Mouse (Mus musculus) WW6 (cell line): ENCODE results near the gene Mmp25.
A peak's percentile ranks its signal among the peaks of the same experiment; 100 is the strongest.

Source experiments
- DNase-seq: peaks from one replicate; pipeline ENCODE4 v3.0.0-alpha.2; 2013; ENCODE audit warnings: low read depth, low spot score

Mmp25 gene

DNA sequence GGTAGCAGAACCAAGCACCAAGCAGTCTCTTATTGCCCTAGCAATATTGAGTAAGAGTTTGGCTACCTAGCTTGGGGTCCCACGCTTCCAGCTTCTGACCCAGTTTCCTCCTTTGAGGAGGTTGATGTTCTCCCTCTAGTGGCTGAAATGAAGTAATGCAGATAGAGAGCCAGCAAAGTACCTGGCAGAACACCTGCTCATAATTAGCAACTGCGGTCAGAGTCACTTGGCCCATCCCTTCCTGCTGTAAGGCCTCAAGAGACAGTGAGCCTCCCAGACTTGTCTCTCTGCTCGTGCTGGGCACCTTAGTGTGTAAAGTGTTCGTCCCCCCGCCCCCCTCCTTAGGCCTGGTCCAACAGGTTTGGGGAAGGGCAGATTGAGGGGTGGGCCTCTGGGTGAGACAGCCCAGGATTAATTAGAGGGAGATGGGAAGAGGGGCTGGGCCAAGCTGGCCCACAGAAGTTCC is 19.5 kb upstream of the Mmp25 start:
- DNase-seq = no peak

- DNase-seq = no peak
These were observed 16.4 kb upstream of the Mmp25 start for GRCm38 (mm10) chr17:23661526-23661925.

GRCm38 (mm10) chr17:23660876-23661200 is 15.8 kb upstream of the Mmp25 start:
- DNase-seq = no peak

- no peak for DNase-seq
These were observed 15.2 kb upstream of the Mmp25 start, which contains the start of gene Bicdl2 for GRCm38 (mm10) chr17:23660117-23660875. Gene Bicdl2 (plus strand): TSS chr17:23660506.

DNA sequence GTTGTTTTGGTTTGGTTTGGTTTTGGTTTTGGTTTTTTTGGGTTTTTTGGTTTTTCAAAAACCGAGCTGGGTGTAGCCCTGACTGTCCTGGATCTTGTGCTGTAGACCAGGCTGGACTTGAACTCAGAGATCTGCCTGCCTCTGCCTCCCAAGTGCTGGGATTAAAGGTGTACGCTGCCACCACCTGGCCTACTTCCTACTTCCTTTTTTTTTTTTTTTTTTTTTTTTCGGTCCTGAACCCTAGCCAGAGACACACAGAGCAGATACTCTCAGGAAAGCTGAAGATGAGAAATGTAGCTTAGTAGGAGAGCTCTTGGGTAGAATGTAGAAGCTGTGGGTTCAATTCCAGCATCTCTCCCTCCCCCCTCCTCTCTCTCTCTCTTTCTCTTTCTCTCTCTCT is 13.4 kb upstream of the Mmp25 start:
- DNase-seq = no peak

DNA sequence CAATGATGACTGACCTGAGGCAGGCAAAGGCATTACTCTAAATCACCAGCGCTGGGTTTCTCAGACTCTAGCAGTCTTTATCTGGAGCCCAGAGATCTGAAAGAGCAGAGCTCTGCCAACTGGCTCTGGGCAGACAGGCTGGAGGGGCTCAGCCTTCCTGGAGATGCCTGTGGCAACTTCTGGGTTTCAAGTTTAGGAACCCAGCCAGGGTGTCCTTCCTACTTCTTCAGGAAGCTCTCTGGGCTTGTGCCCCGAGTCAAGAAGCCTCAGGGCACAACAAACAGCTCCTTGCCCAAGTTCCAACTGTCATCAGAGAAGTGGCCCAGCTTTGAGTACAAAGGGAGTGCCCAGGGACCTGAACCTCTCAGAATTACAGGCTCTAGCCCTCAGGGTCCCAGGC is 9.3 kb upstream of the Mmp25 start:
- no peak for DNase-seq

GRCm38 (mm10) chr17:23654001-23654400 is 8.9 kb upstream of the Mmp25 start:
- no peak for DNase-seq

- DNase-seq = no peak
These were observed 8.2 kb upstream of the Mmp25 start for GRCm38 (mm10) chr17:23653324-23653723.

GRCm38 (mm10) chr17:23651363-23651762 is 6.3 kb upstream of the Mmp25 start:
- no peak for DNase-seq

GRCm38 (mm10) chr17:23645894-23646293 is 817 bp upstream of the Mmp25 start:
- no peak for DNase-seq

- DNase-seq = no peak
These were observed 13.8 kb downstream of the Mmp25 start for GRCm38 (mm10) chr17:23631241-23631640.

- DNase-seq = peak; percentile 74
These were observed 14.7 kb downstream of the Mmp25 start for GRCm38 (mm10) chr17:23630195-23631020.

- no peak for DNase-seq
These were observed 17.3 kb downstream of the Mmp25 start for GRCm38 (mm10) chr17:23627813-23628212.

DNA sequence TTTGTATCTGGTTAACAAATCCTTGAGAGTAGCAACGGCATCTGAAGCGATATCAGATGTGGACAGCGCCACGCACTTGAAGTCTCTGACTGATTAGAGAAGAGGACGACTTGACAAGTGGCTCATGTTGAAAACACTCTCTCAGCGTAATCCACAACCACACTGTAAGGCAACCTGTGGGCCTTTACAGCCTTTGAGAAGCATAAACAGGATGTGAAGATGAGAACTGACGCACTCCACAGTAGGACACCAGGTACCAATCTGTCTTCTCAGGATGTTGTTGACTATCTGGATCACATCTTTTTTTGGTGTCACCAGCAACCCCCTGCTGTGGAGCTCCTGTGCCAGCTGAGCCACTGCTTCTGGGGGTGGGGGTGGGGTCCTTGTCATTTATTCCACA is 24.7 kb downstream of the Mmp25 start:
- no peak for DNase-seq

- no peak for DNase-seq
These were observed 28.0 kb downstream of the Mmp25 start for GRCm38 (mm10) chr17:23617087-23617486.

- DNase-seq = peak; percentile 78
These were observed 34.7 kb downstream of the Mmp25 start for GRCm38 (mm10) chr17:23610361-23610800.

DNA sequence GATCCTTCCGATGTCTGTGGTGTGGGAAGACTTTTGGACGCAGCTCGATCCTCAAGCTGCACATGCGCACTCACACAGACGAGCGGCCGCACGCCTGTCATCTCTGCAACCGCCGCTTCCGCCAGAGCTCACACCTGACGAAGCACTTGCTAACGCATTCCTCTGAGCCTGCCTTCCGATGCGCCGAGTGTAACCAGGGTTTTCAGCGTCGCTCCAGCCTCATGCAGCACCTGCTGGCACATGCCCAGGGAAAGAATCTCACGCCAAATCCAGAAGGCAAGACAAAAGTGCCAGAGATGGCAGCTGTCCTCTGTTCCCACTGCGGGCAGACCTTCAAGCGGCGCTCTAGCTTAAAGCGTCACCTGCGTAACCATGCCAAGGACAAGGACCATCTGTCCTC is 35.5 kb downstream of the Mmp25 start:
- DNase-seq = no peak

- DNase-seq = no peak
These were observed 39.9 kb downstream of the Mmp25 start for GRCm38 (mm10) chr17:23605220-23605619.

DNA sequence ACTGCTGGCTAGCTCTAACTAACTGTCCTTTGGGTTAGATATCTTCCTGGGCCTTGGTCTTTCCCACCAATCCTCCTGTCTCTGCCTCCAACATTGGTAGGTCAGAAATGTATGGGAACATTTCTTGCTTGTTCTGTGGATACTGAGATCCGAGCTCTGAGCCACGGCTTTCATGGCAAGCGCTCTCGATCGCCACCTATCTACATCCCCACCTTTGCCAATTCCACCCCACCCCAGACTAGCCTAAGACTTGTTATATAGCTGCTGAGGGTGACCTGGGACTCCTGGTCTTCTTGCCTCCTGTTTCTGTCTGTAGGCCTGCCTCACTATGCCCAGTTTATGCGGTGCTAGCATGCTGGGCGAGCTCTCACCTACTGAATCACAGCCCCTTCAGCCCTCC is 40.7 kb downstream of the Mmp25 start:
- DNase-seq = no peak

DNA sequence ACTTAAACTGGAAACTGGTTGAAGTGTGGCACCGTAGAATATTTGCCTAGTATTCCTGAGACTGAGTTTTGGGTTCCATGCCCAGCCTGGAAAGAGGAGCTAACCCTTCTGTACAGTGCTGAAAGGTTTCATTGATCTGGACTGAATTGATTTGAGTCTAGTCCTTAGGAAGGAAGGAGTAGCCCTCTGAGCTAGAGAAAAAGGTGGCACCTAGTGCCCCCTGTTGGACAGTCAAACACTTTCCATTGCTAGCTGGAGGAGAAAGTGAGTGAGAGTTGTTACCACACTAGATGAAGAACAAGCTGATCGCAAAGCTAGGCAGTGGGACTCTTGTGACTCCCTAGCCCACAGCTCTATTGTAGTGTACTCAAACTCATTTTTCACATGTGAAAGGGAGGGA is 41.5 kb downstream of the Mmp25 start:
- DNase-seq = no peak

DNA sequence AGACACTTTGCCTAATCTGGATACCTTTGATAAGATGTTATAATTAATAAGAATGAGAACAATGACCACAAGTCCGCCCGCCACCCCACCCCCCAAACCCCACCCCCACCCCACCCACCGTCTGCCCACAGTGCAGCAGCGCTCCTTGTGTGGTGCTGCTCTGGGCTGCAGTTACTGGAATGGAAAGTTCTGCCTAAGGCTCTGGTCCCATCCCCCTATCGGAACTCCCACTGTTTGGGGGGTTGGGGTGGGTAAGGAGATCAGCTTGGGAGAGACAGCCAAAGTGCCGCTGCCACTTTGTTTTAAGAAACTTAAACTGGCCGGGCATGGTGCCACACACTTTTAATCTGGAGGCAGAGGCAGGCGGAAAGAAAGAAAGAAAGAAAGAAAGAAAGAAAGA is 42.0 kb downstream of the Mmp25 start:
- no peak for DNase-seq

GRCm38 (mm10) chr17:23601836-23602585 is 43.1 kb downstream of the Mmp25 start:
- DNase-seq = no peak
